Mouse (Mus musculus): ENCODE results near the gene Nuak2.

DNA sequence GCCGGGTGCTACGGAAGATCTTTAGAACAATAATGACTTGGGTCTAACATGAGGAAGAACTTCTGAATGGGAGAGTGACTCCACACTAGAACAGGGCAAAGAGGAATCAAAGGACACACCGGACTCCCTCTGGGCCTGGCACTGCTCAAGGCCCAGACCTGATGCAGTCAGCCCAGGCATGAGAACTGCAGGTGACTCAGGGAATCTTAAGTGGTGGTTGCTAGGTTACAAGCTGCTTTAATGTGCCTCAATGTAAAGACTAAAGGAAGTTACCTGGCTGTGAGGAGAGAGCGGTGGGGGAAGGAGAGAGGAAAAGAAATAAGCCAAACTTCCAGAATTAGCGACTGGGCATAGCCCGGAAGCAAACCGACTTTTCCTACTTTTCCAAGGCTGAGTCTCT, 20.4 kb upstream of the Nuak2 start:
- TF ChIP-seq POLR2A (IDR thresholded peaks at IDR 0.05; ENCODE audit: insufficient read depth, low read depth, low read length) (no peak), CTCF (IDR thresholded peaks at IDR 0.05; ENCODE audit: insufficient read depth, low read depth, low read length) (no peak)

All from olfactory bulb, adult 2 months (tissue).